Mouse (Mus musculus) urinary bladder, postnatal 0 days (tissue): ENCODE data around the gene Ndufb2. TPM values are rescaled to one million over a fixed set of nuclear protein-coding genes. Genes with fewer than 3 reads are reported as not detected.

Source experiments
- polyA plus RNA-seq: library from polyadenylated mRNA; unstranded; fragments of >200 nt; fragmentation: Nextera tagmentation; extraction: Ambion mirVana; gene quantifications from 2 replicates; pipeline ENCODE4 v1.2.1, GENCODE M21; 2015

The Ndufb2 gene
- 485 and 503 TPM in 2 replicates for polyA plus RNA-seq

DNA sequence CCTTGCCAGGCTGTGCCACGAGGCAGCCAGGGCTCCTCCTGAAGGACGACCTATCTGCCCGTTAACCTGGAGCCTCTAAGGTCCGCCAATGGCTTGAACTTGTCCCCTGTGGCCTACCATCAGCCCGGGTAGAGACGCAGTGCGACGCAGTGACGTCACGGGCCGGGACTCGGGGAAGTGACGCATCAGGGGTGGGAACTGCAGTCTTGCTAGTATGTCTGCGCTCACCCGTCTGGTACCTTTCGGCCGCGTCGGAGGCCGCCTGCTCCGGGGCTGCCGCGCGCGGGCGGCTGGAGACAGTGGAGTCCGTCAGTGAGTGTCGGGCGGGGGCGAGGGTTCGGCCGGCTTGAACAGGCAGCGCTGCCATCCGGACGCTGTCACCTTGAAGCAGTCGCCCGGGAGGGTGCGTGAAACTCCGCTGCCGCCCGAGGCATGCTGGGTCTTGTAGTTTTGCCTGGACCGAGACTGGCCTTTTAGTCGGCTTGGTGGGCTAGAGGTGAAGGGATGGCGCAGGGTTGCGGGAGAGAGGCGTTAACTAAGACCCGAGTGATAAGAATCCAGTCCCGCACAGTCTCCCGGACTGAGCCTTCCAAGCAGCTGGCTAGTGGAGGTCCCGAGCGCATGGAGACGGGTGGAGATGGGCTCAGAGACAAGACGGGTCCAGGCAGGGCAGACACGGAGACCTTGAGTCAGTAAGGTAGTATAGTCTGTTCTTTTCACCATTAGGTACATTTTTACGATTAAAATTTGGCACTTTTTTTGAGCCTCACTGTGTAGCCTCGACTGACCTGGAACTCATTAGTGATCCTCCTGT, at the start of gene Ndufb2:
TSS of gene Ndufb2 (plus strand) at position 174 of the 814 bp plus-strand sequence.

DNA sequence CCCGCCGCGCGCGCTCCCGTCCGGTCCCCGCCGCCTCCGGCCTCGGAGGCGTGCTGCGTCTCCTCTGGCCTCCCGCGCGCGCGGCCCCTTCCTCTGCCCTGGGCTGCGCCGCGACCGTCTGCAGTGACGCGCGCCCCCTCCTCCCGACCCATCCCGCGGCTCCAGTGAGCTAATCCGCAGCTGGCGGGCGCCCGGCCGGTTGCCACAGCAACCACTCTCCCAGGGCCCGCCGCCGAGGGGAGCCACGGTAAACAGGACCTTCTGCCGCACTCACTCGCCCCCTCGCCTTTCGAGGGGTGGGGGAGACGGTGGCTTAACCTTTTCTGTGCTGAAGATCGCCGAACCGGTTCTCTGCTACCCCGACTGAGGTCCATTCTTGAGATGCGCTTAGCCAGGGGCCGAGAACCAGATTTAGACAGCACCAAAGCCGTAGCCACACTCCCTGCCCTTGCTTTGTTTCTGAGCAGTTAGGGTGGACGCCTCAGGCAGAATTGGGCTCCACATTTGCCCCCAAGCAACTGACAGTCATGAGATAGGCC, 34.6 kb upstream of the Ndufb2 start, which contains the start of gene Dennd2a:
TSS of gene Dennd2a (minus strand) at position 145 of the 539 bp plus-strand sequence.

DNA sequence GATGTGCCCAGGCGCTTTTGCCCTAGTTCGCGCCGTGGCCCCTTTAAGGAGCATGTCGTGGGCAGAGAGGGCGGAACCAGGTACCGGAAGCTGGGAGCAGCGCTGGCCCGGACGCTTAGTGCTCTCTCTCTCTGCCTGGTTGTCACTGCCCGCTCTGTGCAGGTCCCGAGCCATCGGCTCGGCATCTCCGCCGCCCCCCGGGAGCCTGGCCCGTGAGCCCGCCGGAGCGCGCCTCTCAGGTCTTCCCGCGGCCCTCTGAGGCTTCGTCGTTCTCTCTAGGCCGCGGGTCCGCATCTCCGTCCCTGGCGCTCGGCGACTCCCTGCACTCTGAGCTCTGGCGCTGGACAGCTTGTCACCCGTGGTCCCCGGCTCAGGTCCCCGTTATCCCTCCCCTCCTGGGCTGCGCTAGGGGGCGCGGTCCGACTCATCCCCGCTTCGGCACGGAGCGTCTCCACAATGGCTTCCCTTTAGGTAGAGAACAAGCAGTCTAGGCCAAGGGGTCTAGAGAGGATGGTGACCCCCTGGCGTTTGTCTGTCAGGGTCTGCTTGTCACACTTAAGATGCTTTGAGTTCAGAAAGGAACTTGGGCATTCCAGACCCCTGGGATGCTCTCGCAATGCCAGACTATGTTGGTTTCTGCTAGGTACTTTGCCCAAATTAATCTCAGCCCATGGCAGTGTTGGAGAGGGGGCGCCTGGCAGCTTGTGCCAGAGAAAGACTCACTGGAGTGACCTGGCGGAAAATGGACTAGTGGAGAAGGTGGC, 18.4 kb upstream of the Ndufb2 start, which contains the start of gene Adck2:
TSS of gene Adck2 (plus strand) at position 83 of the 764 bp plus-strand sequence.

DNA sequence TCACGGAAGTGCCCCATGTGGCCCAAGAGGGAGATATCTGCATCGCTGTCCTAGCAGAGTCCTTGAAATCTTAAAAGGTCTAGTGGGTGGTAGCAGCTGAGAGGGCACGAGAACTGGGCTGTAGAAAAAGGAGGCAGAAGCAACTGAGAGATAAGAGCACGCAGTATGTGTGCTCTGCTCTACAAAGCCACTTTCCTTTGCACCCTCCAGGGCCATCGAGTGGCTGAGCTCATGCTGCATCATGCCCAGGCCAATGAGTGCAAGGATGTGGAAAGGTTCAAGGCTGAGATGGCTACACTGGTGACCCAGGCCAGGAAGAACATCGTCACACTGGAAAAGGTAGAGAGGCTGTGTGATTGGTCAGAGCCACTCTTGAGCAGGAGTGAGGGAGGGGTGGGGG, 6.9 kb upstream of the Ndufb2 start, which contains the start of gene Gm42420:
TSS of gene Gm42420 (plus strand) at position 237 of the 400 bp plus-strand sequence.

Other genes starting within 250 kb of the Ndufb2 start
- gene Slc37a3, start 214.9 kb upstream of the Ndufb2 start, polyA plus RNA-seq = 29.2 and 31.6 TPM in 2 replicates
- 3.0 and 3.2 TPM in 2 replicates for gene Rab19, start 211.4 kb upstream of the Ndufb2 start, polyA plus RNA-seq
- gene Mkrn1, start 172.1 kb upstream of the Ndufb2 start, polyA plus RNA-seq = 53.6 and 91.0 TPM in 2 replicates
- gene Dennd2a, start 34.7 kb upstream of the Ndufb2 start, polyA plus RNA-seq = 5.7 and 6.7 TPM in 2 replicates
- gene Adck2, start 18.7 kb upstream of the Ndufb2 start, polyA plus RNA-seq = 17.2 and 17.9 TPM in 2 replicates
- 1.8 TPM in 1 of 2 replicates, not detected in the other for gene Gm42420, start 6.8 kb upstream of the Ndufb2 start, polyA plus RNA-seq
- gene Braf, start 132.9 kb downstream of the Ndufb2 start, polyA plus RNA-seq = 9.7 and 11.2 TPM in 2 replicates
- gene Mrps33, start 218.4 kb downstream of the Ndufb2 start, polyA plus RNA-seq = 107 and 113 TPM in 2 replicates